Mouse (Mus musculus): ENCODE results near the gene Crb1. TPM values are rescaled to one million over a fixed set of nuclear protein-coding genes. Genes with fewer than 3 reads are reported as not detected.
A peak's percentile ranks its signal among the peaks of the same experiment; 100 is the strongest.
"Not testable (repeated sequence)": the region's sequence is repeated elsewhere in the genome, so short reads cannot be mapped to it uniquely, and the experiment has no call there.

Crb1 gene
- 1 to 10 TPM in 1 of 2 experiments, under 1 TPM in 1; 0.62 to 1.2 TPM for total RNA-seq (2021)

GRCm38 (mm10) chr1:139376638-139377286, at the start of gene Crb1:
Crb1 (minus strand) TSS chr1:139377100.
- intact Hi-C loops (cut with DNase I), result no loop called here

DNA sequence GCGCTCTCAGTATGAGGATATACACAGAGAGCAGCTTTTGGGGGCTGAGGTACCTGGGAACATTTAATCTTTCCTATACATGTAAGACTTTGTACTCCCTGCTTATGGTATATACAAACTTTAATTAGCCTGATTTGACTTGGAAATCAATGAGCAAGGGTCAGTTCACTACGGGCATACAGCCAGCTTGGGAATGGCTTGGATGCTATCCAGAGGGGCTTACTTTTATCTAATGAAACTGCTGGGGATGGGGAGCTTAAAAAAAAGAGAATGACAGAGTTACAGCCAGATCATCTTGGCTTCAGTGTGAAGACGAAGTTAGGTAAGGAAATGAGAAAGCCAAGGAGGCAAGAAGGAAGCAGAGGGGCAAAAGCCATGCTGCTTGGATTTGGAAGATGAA, 48.1 kb upstream of the Crb1 start:
- intact Hi-C loops (cut with DNase I), result no loop called here

More at GRCm38 (mm10) chr1:139376638-139377286, at the start of gene Crb1:
- no peak for DNase-seq (ENCODE audit: low spot score in 2 of 2)

GRCm38 (mm10) chr1:139423931-139424330, 47.0 kb upstream of the Crb1 start:
- intact Hi-C loops (cut with DNase I), result no loop called here
- no peak for DNase-seq (ENCODE audit: low spot score in 2 of 2)

More for the DNA sequence above, 48.1 kb upstream of the Crb1 start:
- no peak for DNase-seq (ENCODE audit: low spot score in 2 of 2)

GRCm38 (mm10) chr1:139422941-139423340, 46.0 kb upstream of the Crb1 start:
- no peak for DNase-seq (ENCODE audit: low spot score in 2 of 2)
- intact Hi-C loops (cut with DNase I), result no loop called here

- intact Hi-C loops (cut with DNase I), result no loop called here
- DNase-seq (ENCODE audit: low spot score in 2 of 2), result peak; percentile 89 to 91
Observed at GRCm38 (mm10) chr1:139421875-139422791, 45.2 kb upstream of the Crb1 start, which contains the start of gene Zbtb41. Zbtb41 (plus strand) TSS chr1:139422288.

- intact Hi-C loops (cut with DNase I), result no loop called here
Observed at GRCm38 (mm10) chr1:139421521-139421874, 44.6 kb upstream of the Crb1 start.

GRCm38 (mm10) chr1:139413465-139413864, 36.6 kb upstream of the Crb1 start:
- no peak for DNase-seq (ENCODE audit: low spot score in 2 of 2)
- intact Hi-C loops (cut with DNase I), result no loop called here

More at GRCm38 (mm10) chr1:139421521-139421874, 44.6 kb upstream of the Crb1 start:
- no peak for DNase-seq (ENCODE audit: low spot score in 2 of 2)

DNA sequence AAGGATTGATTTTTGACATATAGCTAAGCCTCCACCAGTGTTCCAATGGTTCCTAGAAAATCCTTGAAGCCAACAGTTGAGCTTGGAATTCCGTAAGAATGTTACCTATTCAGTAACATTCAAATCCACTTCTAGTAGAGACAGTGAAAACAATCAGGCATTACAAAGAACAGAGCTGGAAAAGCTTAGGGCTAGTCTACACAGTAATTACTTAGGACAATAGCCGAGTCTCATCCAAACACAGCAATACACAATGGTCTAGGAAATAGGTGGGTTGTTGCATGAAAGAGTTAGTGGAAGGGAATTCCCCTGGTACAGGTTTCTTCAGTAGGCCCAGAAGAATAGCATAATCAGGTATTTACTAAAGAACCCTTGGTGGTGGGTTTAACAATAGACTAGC, 35.5 kb upstream of the Crb1 start:
- DNase-seq (ENCODE audit: low spot score in 2 of 2); intact Hi-C loops (cut with DNase I): not testable (repeated sequence)

- intact Hi-C loops (cut with DNase I), result no loop called here
- no peak for DNase-seq (ENCODE audit: low spot score in 2 of 2)
Observed at GRCm38 (mm10) chr1:139407701-139408100, 30.8 kb upstream of the Crb1 start.

GRCm38 (mm10) chr1:139405766-139406165, 28.9 kb upstream of the Crb1 start:
- intact Hi-C loops (cut with DNase I), result no loop called here

DNA sequence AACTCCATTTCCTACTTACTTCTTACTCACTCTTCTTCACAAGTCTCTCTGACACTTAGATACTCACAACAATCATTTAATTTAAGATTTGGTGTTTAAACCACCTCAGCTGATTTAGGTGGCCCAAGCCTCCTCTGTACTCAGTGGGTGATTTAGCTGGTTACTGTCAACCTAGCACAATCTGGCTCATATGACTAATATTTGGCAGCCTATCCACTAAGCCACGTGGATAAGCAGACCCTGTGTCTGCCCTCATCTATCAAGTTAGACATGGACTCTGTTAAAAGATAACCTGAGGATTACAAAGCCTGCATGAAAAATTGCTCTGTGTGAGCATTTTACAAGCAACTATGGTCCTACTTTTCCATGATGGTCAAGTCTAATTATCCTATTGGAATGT, 19.7 kb upstream of the Crb1 start:
- intact Hi-C loops (cut with DNase I), result no loop called here
- DNase-seq (ENCODE audit: low spot score in 2 of 2), result no peak

More at GRCm38 (mm10) chr1:139405766-139406165, 28.9 kb upstream of the Crb1 start:
- DNase-seq (ENCODE audit: low spot score in 2 of 2), result no peak

DNA sequence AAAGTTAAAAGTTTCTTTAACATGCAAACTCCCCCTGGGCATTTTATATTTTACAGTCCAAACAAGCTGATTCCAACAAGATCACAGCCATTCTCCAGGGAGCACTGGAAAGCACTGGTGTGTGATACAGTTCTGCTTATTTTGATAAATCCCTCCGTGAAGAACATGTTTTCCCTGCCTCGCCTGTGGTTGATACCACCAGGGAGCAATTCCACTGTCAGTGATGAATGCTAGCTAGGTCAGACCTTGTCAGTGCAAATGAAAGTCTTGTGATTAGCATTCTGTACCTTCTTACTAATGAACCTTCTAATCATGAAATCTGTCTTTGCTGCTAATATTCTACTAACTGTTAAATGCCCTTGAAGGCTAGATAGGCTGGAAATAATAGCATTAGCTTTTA, 14.8 kb upstream of the Crb1 start:
- no peak for DNase-seq (ENCODE audit: low spot score in 2 of 2)
- intact Hi-C loops (cut with DNase I), result no loop called here

GRCm38 (mm10) chr1:139379621-139379984, 2.7 kb upstream of the Crb1 start:
- intact Hi-C loops (cut with DNase I), result no loop called here
- DNase-seq (ENCODE audit: low spot score in 2 of 2), result no peak

- intact Hi-C loops (cut with DNase I), result no loop called here
- DNase-seq (ENCODE audit: low spot score in 2 of 2), result no peak
Observed at GRCm38 (mm10) chr1:139378861-139379620, 2.1 kb upstream of the Crb1 start.

DNA sequence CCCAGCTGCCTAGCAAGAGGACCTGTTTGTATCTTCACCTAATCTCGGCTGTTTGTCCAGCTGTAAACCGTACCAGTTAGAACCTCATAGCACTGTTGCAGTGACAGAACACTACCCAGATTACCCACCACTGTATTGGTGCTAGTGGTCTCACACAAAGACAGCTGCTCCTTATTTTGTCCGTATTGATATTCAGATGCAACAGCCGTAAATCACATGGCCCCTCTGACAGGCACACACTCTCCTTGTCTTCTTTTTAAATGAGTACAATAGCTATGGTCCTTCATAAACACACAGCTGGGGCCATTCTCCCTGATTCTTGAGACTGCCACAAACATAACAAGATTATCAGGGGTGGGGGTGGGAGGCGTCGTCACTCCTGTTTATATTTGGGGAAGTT, 1.0 kb downstream of the Crb1 start:
- intact Hi-C loops (cut with DNase I), result no loop called here
- no peak for DNase-seq (ENCODE audit: low spot score in 2 of 2)

DNA sequence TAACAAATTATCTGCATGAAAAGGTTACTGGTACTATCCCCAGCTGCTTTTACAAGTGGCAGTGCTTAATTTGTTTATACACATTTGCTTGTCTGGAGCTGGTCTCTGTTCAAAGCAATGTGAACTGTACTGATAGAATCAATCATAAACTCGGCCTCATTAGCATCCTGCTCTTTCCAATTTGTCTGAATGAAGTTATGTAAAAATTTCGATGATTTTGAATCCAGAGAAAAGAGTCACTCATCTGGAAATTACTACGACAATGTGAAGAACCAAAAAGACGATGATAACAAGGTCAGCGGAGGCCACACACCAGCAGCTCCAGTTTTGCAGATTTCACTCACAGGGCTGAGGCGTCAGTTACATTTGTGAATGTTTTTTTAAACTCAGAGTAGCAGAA, 5.6 kb downstream of the Crb1 start:
- no peak for DNase-seq (ENCODE audit: low spot score in 2 of 2)
- intact Hi-C loops (cut with DNase I), result no loop called here

DNA sequence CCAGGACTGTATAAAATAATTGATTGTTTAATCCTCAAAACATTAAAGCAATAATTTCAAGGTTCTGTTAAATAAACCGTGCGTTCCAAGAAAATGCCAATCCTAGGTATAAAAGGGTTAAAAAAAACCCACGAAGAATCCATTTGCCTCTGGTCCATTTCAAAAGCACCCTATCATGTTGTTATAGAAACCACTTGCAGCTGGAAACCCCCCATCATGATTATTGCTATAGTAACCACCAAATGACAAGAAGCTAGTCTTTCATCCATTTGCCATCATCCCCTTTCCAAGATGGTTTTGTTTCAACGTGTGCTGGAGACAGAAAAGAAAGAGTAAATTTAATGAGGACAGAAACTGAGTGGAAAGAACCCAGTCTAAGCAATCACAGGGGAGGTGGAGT, 28.3 kb downstream of the Crb1 start:
- no peak for DNase-seq (ENCODE audit: low spot score in 2 of 2)
- intact Hi-C loops (cut with DNase I), result no loop called here

DNA sequence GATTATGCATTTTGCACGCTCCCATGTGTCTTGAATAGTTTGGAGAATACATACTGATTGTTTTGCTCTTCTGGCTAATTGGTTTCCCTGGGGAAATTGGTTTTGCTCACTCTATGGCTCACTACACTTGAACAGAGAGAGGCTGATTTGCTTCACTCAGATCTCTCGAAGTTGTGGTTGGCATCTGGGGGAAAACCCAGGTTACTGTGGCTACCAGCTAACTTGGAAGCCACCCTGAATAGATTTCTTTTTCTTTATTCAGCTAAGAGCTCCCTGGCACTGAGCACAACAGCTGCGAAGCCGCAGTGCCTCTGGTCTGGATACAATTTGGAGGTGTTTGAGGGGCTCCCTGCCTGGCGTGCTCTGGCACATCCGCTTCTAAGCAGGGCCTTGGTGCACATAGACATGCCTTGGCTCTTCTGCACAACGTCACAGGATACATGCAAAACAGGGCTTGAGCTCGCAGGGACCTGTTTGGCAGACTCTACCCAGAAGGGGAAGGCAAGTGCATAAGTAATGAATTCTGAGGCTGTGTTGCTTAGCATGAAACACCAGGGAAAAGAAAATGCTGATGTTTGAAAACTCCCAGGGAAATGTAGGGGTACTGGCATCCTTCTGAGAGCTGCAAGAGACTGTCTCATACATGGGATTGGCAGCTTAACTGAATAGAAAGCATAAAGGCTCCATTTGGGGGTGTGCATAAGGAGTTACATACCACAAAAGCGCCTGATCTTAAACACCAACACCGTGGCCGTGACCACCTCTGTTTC, 30.1 kb downstream of the Crb1 start:
- intact Hi-C loops (cut with DNase I), result no loop called here

DNA sequence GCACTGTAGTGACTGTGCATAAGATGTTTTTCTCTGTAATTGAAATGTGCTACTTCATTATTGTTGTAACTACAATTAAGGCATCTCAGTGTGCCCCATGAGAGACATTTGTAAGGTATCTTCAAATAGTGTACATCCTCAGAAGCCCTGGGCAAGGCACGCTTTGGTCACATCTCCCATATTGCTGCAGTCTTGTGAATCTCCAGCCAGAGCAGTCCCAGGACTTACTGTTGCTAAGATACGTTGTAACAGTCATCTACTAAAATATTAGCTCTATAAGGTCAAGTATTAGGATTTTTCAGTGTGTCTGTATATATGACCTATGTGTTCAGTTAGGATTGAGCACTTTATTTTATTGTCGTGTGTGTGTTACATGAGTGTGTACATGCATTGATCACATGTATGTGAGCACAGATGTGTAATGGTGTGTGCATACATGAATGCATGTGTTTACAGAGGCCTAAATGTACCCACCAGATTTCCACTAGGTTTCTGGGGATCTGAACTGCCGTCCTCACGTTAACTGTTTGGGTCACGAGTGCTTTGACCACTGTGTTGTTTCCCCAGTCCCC, 30.8 kb downstream of the Crb1 start:
- intact Hi-C loops (cut with DNase I), result no loop called here
- no peak for DNase-seq (ENCODE audit: low spot score in 2 of 2)

More for the DNA sequence above, 30.1 kb downstream of the Crb1 start:
- DNase-seq (ENCODE audit: low spot score in 2 of 2), result peak; percentile 9 to 18
